Mouse (Mus musculus): ENCODE measurements around the gene Trim2.
A peak's percentile ranks its signal among the peaks of the same experiment; 100 is the strongest.

Trim2 gene

DNA sequence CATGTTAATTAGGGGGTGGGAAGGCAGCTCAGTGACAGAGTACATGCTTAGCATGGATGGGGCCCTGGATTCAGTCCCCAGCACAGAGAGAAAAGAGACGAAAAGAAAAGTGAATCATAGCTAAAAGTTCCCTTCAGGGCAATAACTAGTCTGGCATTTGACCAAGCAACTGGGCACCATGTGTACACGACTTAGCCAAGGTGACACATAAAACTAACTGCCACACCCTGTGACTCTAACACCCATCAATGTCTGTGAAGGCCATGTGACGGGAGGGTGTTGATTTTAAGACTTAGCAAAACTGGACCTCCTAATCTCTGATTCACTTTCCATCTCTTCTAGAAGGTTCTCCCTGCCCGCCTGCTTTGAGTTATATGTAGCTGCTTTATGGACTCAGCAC, 12.2 kb upstream of the Trim2 start:
- DNase-seq, result no peak

DNA sequence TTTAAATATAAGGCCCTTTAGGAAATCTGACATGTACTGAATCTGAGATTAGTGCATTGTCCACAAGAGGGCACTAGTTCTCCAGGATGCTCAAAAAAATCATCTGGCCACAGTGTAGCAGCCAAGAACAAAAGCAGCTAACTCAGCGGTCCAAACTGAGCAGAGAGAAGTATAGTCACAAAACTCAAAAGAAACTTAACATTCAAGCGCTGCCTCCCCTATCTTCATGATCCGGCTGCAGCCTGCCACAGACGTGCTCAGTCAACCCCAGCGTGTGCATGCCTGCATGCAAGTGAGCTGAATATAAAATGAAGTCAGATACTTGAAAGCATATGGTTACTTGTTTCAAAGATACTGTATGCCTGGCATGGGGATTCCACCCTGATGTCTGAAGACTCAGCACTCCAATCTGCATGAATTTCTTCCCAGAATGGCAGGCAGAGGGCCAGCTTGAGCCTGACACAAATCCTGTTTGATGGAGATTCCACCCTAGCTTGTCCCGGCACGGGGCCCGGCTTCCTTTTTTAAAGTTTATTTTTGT, 8.0 kb upstream of the Trim2 start:
- DNase-seq, result no peak

GRCm38 (mm10) chr3:84313801-84314541, 7.3 kb upstream of the Trim2 start:
- no peak for DNase-seq

GRCm38 (mm10) chr3:84313003-84313800, 6.5 kb upstream of the Trim2 start:
- DNase-seq, result peak in 1 of 2 experiments; percentile 32

- no peak for DNase-seq
Observed at GRCm38 (mm10) chr3:84312326-84312725, 5.6 kb upstream of the Trim2 start.

GRCm38 (mm10) chr3:84307516-84307915, 839 bp upstream of the Trim2 start:
- DNase-seq, result no peak

GRCm38 (mm10) chr3:84305722-84306510, 761 bp downstream of the Trim2 start:
- no peak for DNase-seq

- peak; percentile 74 to 81 for DNase-seq
Observed at GRCm38 (mm10) chr3:84305010-84305692, 1.5 kb downstream of the Trim2 start.

GRCm38 (mm10) chr3:84304339-84305009, 2.2 kb downstream of the Trim2 start:
- peak in 1 of 2 experiments; percentile 23 for DNase-seq

DNA sequence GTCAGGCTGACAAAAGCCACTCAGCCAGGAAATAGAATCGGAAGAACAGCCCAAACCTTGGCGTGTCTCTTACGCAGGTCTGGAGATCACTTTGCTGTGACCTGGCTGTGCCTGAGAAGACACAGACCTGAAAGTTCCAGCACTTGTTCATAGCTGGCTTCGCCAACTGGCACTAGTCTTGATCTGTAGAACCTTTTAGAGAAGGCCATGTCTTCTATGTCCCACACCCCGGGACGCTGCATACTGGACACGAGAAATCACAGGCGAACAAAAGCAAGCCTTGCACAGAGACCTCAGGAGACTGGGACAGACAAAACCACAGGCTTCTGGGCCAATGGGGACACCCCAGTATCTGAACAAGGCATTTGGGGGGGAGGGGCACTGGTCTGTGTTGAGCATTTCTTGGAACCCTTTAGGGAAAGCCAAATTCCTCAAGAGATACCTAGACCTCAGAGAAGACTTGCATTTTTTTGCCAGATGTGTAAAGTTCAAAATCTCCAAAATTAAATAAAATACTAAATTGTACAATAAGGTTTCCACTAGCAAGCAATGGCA, 3.2 kb downstream of the Trim2 start:
- DNase-seq, result no peak

DNA sequence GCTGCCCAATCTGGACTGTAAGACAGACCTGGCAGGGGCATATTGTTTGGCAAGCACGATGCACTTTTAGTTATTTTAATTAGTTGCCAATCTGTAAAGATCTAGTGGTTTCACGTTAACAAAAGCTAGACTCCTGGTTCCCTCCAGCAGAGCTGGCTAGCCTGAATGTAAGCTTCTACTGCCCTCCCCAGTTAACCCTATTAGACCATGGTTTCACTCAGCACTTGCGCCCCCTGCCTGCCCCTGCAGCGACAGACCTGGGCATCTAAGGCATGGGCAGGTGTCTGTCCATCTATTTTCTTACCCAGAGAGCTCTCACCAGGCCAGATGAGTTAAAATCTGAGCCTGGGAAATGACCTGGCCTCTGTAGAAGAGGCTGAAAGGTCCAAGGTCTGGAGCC, 4.4 kb downstream of the Trim2 start:
- no peak for DNase-seq

GRCm38 (mm10) chr3:84301674-84302073, 5.0 kb downstream of the Trim2 start:
- no peak for DNase-seq

DNA sequence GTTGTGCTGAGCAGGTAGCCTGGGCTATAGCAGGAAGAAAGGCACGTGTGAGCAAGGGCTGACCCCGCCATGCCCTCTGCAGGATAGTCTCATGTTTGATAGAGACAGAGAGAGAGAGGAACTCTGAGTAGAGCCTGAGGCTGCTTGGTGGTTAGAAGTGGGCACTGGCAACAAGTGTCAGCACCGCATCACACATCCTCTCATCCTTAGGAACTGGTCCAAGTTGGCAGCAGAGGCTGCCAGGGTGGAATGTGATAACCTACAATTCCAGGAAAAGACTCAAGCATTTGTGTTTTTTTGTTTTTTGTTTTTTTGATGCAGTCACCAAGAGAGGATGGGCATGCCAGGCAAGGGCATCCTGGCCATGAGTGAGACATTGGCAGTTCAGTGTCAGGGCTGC, 8.5 kb downstream of the Trim2 start:
- no peak for DNase-seq

- no peak for DNase-seq
Observed at GRCm38 (mm10) chr3:84296676-84297075, 10.0 kb downstream of the Trim2 start.

DNA sequence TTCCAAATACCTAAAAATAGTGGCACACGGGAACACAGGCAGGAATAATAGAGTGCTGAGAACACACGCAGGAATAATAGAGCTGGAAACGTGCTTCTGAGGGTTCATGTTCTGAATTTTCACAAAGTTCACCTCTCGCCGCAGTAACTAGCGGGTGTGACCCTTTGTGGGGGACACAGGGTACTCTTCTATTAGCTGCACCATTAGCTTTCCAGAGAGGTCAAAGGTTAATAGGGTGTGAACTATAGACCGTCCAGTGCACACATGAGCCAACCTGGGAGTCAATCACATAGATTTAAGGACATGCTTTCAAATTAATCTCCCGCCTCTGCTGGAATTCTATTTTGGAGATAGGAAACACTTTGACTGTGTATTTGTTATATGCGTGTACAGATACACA, 11.9 kb downstream of the Trim2 start:
- DNase-seq, result no peak

- no peak for DNase-seq
Observed at GRCm38 (mm10) chr3:84293666-84294595, 12.7 kb downstream of the Trim2 start.

- DNase-seq, result no peak
Observed at GRCm38 (mm10) chr3:84292238-84292637, 14.4 kb downstream of the Trim2 start.

GRCm38 (mm10) chr3:84288931-84289330, 17.7 kb downstream of the Trim2 start:
- DNase-seq, result no peak

GRCm38 (mm10) chr3:84287256-84287655, 19.4 kb downstream of the Trim2 start:
- no peak for DNase-seq

DNA sequence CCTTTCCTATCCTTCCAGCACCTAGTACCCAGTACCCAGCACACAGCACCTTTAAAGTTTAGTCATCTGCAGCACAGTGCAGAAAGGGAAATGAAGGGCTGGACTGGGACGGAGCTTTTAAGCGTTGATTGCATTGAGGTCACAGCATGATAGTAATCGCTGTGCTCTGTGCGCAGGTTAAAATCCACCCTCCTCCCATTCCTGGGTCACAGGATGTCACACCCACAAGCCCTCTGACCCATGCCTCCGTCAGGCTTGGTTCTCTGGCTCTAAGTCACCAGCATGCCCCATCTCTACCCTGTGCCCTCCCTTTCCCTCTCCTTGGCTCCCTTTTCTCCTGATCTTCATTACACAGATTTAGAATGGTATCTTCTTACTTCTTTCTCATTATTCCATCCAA, 20.4 kb downstream of the Trim2 start:
- DNase-seq, result no peak

Measured in thymus, adult 18-20 months (tissue).